Mouse (Mus musculus): ENCODE results near the gene Tada2a.

The Tada2a gene

DNA sequence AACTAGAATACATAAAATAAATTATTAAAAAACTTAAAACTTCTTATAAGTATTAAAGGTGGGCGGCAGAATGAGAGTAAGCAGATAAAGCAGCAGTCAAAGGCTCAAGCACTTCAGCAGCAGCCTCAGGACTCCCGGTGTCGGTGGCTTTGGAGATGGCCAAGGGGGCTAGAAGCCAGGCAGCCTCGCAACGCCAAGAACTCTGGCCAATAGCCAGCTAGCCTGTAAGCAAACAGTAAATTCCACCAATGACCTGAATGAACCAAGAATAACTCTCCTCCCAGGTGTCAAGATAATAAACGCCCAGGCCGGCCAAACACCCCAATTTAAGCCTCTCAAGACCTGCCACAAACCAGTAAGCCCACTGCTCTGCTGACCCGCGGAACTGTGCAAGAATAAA is 13.8 kb downstream of the Tada2a start:
- DNase-seq (ENCODE audit: low spot score in 2 of 2) = no peak

DNA sequence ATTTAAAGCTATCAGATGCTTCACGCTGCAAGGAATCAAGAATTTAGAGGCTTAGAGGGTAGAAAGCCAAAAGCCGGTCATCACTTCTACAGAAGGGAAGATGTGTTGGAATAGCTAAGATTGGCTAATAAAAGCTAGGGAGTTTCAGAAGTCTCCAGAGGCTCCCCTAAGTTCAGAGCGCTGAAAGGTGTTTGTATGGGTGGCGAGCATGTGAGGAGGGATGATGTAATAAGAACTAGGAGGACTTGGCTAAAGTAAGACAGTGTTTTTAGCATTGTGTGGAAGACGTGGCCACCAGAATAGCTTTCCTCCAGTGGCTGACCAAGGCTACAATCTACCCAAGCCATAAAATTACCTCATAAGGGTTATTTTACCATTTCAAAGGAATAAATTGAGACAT is 15.8 kb downstream of the Tada2a start:
- peak in 1 of 2 experiments; percentile 26 for DNase-seq (ENCODE audit: low spot score in 2 of 2)

DNA sequence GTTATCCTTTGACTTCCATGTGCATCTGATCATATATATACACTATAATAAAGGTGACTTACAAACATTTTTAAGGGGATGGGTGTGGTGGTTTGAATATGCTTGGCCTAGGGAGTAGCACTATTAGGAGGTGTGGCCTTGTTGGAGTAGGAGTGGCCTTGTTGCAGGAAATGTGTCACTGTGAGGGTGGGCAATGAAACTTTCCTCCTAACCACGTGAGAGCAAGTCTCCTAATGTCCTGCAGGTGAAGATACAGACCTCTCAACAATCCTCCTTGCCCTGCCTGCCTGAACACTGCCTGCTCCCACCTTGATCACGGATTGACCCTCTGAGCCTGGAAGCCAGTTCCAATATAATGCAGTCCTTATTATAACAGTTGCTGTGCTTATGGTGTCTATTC is 22.3 kb downstream of the Tada2a start:
- no peak for DNase-seq (ENCODE audit: low spot score in 2 of 2)

DNA sequence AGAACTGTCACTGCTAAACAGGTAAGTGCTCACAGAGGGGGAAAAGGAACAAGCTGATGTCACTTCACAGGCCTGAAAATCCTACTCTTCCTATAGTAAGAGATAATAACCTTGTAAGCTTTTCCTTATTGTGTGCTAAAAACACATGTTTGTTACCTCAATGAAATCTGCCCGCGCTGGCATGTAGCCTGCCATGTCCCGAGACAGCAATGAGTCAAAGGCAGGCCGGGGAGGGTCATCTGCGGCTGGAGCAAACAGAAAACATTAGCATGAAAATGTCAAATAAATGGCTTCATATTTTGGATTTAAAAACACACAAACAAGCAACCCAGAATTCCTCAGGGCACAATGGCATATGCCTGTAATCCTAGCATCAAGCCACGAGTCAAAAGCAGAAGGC is 25.4 kb downstream of the Tada2a start:
- no peak for DNase-seq (ENCODE audit: low spot score in 2 of 2)

DNA sequence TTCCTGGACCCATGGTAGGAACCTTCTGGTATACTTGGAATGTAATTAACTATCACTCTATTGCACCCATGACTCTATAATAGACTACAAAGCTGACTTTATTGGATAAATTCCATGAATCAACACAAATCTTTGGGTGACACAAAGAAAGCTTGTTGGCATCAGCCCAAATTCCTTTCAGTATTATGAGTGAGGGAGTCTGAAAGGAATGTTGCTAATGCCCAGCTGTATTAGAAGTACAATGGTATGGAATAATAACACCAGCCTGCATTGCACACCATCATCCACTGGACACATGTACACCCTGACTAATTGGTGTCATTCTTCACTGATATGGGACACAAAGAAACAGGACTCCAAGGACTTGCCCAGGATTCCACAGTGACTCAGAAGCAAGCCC is 28.2 kb downstream of the Tada2a start:
- no peak for DNase-seq (ENCODE audit: low spot score in 2 of 2)

DNA sequence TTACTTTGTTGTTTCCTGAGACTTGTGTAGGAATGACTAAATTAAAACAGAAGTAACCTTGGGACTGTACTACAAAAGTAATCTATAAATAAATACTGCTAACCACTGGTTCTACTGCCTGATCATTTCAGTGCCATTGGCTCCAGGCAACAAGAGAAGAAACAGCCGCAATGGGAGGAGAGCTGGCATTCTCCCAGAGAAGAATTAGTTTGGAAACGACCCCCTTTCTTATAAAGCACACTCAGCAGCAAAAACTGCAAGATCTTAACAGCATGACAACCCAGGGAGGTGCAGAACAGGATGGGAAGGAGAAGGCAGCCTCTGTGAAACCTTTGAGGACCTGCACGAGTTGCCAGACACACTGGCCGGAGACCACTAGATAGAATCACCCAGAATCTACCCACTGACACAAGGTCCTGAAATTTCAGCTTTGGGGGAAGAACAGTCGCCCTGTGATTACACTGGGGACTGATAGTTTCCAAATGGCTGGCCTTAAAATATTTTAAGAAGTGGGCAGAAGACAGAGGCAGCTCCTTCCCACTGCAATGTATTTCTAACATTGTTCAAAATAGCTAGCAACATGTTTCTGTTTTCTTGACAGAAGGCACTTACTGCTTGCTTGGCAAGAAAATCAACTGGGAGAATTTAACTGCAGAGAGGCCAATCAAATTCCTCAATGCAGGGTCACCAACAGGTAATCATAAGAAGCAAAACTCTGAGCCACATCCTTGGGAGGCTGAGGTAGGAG is 32.0 kb downstream of the Tada2a start:
- DNase-seq (ENCODE audit: low spot score in 2 of 2) = peak in 1 of 2 experiments; percentile 20

DNA sequence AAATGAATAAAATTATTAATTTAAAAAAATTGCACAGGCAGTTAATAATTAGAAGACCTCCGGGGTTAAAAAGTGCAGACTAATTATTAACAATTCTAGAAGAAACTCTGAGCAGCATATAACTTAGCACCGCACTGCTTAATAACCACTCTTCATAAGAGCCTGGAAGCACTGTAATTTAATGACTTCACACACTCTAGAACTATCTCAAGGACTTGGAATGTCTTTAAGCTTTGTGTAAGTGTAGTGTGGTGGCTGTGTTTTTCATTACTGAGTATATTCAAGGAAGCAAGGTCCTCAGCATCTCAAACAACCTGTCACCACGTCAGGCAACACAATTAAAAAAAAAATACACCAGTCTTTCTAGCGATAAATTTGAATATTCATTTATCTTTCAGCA is 34.3 kb downstream of the Tada2a start:
- DNase-seq (ENCODE audit: low spot score in 2 of 2) = no peak

DNA sequence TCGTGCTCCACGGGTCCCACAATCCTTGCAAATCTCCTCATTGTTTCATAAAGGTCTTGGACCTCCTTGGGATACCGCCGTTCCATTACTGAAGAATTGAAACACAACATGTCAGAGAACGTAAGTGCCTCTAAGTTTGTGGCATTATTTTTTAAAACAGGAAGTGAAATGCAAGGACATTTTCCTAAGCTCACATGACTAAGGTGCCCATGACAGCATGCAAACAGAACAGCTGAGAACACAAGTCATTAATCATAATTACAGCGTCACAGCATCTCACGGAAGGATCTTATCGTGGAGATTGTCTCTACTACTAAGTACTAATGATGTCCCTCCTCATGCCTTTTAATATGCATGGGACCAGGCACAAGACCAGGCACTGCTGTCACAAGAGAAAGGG is 38.8 kb downstream of the Tada2a start:
- no peak for DNase-seq (ENCODE audit: low spot score in 2 of 2)

DNA sequence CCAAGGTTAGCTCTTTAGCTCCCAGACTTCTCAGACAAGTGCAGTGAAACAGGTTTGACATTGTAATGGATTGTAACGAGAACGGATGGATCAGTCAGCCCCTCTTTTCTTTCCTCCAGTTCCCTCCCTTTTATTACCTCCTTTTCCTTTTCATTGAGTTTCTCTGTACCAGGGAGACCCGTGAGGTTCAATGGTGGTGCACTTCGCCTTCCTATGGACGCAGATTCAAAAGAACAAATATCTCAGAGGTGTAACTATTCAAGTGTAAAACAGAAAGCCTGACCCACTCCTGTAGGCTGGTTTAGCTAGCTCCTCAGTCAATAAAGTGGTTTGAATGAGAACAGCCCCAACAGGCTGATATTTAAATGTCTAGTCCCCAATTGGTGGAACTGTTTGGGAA is 47.5 kb downstream of the Tada2a start:
- no peak for DNase-seq (ENCODE audit: low spot score in 2 of 2)

DNA sequence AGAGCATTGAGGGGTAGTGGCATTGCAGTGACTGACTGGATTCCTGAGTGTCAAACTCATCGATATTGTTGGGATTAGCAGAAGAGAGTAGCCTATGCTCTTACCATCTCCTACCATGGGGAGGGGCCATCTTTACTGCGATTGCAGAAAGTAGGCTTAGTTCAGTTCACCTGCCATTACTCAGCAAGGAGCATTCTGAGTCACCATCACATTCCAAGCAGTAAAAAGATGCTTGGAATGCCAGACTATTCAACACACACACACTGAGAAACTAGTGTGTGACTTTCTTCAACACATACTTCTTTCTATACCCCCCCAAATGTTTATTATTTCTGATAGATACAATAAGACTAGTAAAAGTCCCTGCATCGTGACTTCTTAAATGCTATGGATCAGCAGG is 49.1 kb downstream of the Tada2a start:
- no peak for DNase-seq (ENCODE audit: low spot score in 2 of 2)

DNA sequence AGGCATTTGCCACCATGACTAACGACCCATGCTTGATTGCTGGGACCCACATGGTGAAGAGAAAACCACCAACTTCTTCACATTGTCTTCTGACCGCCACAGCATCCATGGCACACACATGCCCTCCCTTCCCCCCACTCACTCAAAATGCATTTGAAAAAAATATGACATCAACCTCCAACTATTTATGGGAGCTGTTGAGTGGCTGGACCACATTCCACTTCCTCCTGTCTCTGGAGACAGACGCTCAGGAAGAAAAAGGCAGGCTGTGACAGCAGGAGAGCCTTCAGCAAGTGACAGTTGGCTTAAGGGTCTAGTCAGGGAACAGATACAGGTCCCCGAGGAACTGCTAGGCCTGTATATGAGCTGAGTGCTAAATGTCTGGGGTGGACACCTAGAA is 49.5 kb downstream of the Tada2a start:
- DNase-seq (ENCODE audit: low spot score in 2 of 2) = no peak

DNA sequence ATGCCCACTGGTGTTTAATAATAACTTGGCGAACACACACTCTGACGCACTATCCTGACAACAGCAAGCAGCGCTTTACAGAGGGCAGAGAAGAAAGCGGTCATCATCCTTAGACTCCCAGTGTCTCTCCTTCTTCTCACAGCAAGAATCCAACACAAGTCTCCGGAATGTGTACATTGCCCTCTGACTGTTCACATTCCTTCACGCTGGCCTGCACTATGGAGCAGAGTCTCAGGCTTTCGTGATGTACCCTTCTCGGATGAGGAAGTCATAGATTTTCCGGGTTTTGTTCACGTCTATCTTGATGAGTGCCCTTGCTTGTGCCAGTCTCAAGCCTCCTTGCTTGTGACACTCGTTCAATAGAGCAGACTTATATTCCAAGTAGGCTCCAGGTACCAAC is 50.0 kb downstream of the Tada2a start:
- no peak for DNase-seq (ENCODE audit: low spot score in 2 of 2)

DNA sequence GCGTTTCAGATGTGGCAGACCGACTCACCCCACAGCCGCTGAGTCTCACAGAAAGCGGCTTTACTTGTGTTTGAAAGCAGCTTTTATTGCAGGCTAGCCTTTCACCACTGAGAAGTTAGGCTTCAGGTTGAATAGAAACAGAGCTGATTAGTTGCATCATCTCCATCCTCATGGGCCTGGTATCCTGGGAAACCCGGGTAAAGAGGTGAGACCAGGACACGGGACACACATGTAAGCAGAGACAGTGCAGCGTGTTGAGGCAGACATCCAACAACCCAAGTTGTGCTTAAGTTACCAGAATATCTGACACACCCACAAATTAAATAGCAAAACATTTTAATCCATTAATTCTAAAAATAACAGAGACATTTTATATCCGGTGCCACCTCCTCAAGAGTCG is 50.8 kb downstream of the Tada2a start:
- DNase-seq (ENCODE audit: low spot score in 2 of 2) = no peak

DNA sequence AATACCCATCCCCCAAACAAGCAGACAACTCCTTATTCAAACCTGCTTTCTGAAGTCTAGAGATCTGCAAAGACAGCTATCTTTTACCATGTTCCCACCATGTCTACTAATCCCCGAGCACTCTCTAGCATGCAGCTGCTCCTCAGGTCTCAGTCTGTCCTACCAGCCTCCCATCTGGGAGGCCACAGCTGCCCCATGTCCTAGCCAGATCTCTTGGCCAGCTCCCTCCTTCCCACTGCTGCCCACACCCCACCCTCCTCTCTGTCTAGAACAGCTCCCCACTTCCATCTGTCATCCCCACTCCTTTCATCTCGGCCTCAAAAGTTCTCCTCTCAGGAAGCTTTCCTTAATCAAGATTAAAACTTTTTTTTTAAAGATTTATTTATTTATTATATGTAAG is 52.4 kb downstream of the Tada2a start:
- DNase-seq (ENCODE audit: low spot score in 2 of 2) = no peak

DNA sequence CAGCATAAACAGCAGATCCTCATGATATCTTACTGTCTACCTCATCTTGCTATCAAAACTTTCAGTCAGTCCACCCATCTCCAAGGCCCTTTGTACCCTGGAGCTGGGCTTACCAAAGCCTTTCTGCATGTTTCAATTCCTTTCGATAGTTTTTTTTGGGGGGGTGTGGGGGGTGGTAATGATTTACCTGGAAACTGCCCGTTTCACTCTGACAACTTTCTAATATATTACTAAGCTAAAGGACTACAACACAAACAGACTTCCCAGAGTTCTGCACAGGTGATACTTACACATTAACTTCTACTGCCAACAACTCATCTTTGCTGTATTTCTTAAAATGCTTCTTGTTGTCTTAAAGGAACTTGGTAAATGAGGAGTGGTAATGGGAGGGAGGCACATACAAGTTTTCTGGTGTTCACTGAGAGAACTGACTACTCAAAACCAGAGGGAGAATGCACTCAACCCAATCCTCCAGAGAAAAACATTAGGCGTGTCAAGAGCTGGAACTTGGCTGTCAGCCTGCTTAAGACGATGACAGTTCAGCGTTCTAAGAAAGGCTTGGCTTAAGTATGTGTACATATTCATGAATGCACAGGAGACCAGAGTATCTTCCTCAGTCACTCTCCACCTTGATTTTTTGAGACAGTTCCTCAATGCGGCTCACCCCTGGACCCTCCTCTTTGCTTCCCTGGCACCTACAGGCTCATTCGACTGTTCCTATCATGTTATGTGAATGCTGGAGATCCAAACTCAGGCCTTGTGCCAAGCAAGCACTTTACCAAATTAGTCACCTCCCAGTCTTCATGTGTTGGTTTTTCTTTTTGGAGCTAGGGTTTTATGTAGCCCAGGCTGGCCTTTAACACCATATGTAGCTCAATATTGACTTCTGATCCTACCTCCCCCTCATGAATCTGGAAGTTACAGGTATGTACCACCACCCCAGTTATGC is 55.3 kb downstream of the Tada2a start:
- DNase-seq (ENCODE audit: low spot score in 2 of 2) = peak in 1 of 2 experiments; percentile 44

DNA sequence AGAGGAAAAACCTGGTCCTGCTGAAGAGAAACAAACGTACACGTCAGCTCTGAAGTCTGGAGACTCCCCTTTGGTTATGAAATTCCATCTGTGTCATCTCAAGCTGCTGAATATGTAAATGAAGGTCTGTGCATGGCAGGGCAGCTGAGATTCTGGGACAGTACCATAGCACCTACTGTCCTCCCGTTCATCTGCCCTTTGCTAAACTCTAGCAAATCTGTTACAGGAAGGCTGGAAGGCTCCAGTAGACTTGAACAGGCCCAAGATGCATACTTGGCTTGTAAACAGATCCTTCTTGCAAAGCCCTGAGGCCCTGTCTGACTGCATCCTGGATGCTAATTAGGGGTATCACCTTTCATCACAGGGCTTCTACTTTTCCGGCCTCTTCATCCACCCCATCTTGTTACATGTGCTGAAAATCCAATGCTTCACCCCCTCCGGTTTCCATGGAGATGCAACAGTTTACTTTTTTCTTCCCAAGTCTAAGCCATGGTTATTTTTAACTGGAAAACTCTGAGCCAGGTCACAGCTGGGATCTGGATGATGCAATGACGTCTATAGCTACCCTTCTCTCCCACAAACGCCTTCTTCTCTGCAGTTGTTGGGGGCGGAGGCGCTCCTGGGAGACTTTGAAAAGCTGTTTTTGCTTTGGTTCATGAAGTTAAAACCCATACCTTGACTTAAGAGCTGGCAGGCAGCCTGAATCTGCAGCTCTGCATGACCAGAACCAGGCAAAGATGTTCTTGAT is 56.3 kb downstream of the Tada2a start:
- DNase-seq (ENCODE audit: low spot score in 2 of 2) = peak; percentile 57 to 74

DNA sequence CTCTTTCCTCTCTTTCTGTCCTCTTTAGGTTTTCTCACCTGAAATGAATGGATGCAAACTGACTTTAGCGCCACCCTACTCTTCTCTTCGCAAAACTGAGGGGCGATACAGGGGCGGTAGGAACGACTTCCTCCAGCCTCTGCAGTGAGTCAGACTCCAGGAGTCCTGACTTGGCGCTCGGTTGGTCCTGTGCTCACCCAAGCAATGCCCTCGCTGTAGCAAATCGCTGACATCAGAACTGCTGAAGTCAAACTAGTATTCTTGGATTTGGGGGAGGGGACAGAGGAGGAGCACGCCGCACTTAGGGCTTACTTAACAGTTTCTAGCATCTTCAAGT is 60.4 kb downstream of the Tada2a start, which contains the start of gene Dusp14:
TSS of gene Dusp14 (minus strand) at position 228 of the 337 bp plus-strand sequence.
- peak in 1 of 2 experiments; percentile 57 for DNase-seq (ENCODE audit: low spot score in 2 of 2)

DNA sequence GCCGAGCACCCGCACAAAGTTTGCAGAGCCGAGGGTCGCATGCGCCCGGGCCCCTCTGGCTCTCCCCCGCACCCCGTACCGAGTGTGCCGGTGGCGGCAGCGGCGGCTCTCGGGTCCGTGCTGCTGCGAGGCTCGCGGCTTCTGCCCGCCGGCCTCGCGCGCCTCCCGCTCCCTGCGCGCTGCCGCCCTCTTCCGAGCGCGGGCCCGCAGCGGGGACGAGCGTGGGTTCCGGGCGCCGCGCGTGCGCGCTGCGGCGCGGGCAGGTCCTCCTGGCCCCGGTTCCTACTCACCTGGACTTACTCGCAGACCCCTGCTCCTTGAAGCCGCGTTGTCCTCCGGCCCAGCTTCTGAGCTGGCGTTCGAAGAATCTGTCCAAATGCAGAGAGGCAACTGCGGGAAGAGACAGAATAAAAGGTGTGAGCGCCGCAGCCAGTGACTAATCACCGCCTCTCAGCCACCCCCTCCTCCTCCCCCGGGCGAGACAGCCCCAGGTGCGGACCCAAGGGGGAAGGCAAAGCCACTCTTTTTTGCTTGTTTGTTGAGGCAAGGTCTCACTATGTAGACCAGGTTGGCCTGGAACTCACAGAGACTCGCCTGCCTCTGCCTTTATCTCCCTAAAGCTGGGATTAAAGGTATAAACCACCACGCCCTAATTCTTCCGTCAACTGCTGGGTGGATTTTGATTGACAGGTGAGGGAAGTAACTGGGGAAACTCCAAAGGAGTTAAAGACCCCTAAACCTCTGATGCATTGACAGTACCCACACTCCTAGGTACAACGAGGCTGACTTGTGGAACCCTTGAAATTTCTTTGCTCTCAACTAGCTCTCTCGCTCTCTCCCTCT is 61.0 kb downstream of the Tada2a start:
- no peak for DNase-seq (ENCODE audit: low spot score in 2 of 2)

DNA sequence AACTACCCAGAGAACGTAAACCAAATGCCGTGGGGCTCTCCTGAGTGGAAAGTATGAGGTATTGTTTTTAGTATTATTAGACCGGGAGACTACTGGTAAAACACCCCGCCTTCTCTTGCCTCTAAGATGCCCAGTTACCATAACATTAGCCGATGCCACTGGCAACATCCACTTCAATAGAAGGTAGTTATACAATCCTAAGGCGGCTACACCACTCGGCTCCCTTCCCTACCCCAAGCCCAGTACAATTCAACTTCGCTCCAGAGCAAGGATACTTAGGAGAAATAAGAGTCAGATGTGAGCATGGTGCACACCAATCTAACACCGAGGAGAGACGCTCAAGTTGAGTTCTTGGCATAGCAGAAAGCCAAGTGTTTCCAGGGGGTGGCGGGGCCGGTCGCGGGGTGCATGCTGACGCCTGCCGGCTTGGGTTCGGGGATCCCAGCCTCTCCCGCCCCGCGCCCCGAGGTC is 61.6 kb downstream of the Tada2a start:
- no peak for DNase-seq (ENCODE audit: low spot score in 2 of 2)

DNA sequence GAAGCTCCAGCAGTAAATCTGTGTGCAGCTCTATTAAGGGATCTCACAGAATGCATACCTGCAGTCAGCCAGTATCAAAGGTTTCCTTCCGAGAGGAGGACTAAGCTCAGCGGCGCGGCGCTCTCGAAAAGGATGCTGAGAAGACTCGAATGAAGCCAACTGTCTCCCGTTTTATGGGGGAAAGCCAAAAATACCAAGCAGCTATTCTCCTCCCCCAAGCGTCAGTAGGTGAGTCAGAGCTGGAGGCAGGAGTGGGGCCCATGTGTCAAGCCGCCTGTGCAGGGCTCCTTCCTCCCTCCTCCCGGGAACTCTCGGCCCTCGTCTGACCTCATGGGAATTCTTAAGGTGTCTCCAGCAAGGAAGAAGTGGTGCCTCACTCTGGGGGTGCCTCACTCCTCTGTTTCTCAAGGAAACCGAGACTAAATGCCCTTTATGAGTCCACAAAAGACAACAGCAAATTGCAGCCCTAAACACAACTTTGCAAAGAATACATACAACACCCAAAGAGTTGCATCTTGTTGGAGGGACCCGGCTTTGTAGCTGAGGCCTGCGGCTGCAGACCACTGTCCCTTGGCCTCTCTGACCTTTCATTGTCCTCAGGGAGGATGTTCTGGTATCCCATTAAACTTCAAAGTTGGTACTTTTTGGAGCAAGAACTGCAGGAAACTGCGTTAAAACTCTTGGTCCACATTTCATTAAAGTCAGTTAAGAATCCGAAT is 62.3 kb downstream of the Tada2a start:
- DNase-seq (ENCODE audit: low spot score in 2 of 2) = peak; percentile 69 to 74

DNA sequence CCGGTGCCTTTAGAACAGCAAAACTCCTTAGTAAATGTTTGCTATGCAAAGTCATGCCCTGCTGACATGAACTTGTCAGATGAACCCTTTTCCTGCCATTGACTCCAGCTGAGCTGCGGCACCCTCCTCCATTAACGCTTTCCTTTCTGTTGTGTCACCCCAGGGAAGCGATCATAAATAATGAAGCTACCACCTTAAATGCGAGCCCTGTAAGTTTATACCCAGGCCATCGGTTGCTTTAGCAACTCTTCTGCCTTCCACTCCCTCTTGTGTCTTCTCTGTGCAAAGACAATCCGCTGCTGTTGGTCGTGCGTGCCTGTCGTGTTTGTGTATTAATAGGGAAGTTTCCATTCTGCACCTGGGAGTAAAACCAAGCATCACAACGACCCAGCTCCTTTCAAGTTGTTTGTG is 63.3 kb downstream of the Tada2a start:
- DNase-seq (ENCODE audit: low spot score in 2 of 2) = no peak
